Mouse (Mus musculus) lung, postnatal 0 days (tissue): ENCODE data around the gene Defb35.

ENCODE experiments used
- CTCF ChIP-seq: IDR thresholded peaks from 2 replicates; pipeline ENCODE4 v1.5.1; 2016; ENCODE audit warnings: antibody characterized with exemption, mild to moderate bottlenecking
- EP300 ChIP-seq: IDR thresholded peaks from 2 replicates; pipeline ENCODE4 v1.6.1; 2016; ENCODE audit warnings: antibody characterized with exemption, mild to moderate bottlenecking, control low read depth

GRCm38 (mm10) chr8:21966646-21967045 is 28.5 kb downstream of the Defb35 start:
- TF ChIP-seq EP300 (no peak), CTCF (no peak)
